Mouse (Mus musculus) cortical plate, adult 2 months (tissue): Measurements from ENCODE around the gene Emc1. TPM values are rescaled to one million over a fixed set of nuclear protein-coding genes. Genes with fewer than 3 reads are reported as not detected.
"Not testable (repeated sequence)": the region's sequence is repeated elsewhere in the genome, so short reads cannot be mapped to it uniquely, and the experiment has no call there.

ENCODE experiments used
- H3K27ac ChIP-seq: fragments of 200-500 bp; 2 replicates; pipeline ENCODE4 v1.5.1; 2012; ENCODE audit warnings: low read length, control low read depth, inconsistent platforms; ENCODE audit not compliant: insufficient read depth
- H3K4me1 ChIP-seq: fragments of 200-500 bp; 2 replicates; pipeline ENCODE4 v1.6.1; 2011; ENCODE audit warnings: low read length; ENCODE audit not compliant: control insufficient read depth, insufficient read depth
- H3K4me3 ChIP-seq: fragments of 200-500 bp; 2 replicates; pipeline ENCODE4 v1.5.1; 2011; ENCODE audit warnings: mild to moderate bottlenecking, low read length, control low read depth; ENCODE audit not compliant: insufficient read depth
- CTCF ChIP-seq: fragments of 200-500 bp; IDR thresholded peaks from 2 replicates; pipeline ENCODE4 v1.5.1; 2011; ENCODE audit warnings: mild to moderate bottlenecking, control low read depth, low read length; ENCODE audit not compliant: insufficient read depth; ENCODE audit errors: extremely low read depth
- POLR2A ChIP-seq: fragments of 200-500 bp; IDR thresholded peaks from 2 replicates; pipeline ENCODE4 v1.6.1; 2011; ENCODE audit warnings: mild to moderate bottlenecking, low read length, control low read depth; ENCODE audit not compliant: insufficient read depth; ENCODE audit errors: extremely low read depth
- polyA plus RNA-seq: library from polyadenylated mRNA; depleted of rRNA; stranded (reverse); fragments of >200 nt; gene quantifications from 2 replicates; pipeline ENCODE4 v1.2.3, GENCODE M21; 2012

Emc1 gene
- polyA plus RNA-seq, 1 experiment: 70.9 TPM

GRCm38 (mm10) chr4:139380775-139381451 is 28.5 kb downstream of the Emc1 start:
- Histone ChIP-seq H3K27ac (no peak overlapping the region), H3K4me1 (peaks cover 3% of the 10 kb centered on the region), H3K4me3 (peak overlapping the region; percentile 73)
- no peak for TF ChIP-seq POLR2A
- no peak for TF ChIP-seq CTCF

DNA sequence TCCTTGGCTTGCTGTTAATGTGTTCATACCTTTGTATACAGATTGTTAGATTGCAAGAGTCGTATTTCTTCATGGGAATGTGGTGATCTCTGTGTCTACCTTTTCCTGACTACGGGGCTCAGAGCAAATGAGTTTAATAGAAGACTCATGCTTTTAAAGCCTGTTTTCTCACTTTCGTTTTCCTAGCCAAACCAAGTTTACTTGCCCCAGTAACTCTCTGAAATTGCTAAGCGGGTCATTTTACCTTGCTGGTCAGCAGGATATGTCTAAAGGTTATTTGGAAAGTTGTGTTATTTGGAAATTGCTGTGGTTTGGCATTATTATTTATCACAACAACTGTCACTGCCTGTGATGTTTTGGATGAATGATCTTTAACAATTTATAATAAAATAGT is 29.1 kb downstream of the Emc1 start:
- no peak for TF ChIP-seq POLR2A
- TF ChIP-seq CTCF: no peak
- peaks cover 3% of the 10 kb centered on the region for H3K4me1 ChIP-seq
- no peak overlapping the region for H3K27ac ChIP-seq
- H3K4me3 ChIP-seq: peak overlapping the region; percentile 73; the same call in 1 of the 2 replicates

- H3K4me3 ChIP-seq: no peak overlapping the region; the same call in 1 of the 2 replicates
Observed at GRCm38 (mm10) chr4:139382231-139382630, 29.8 kb downstream of the Emc1 start.

GRCm38 (mm10) chr4:139385841-139386240 is 33.5 kb downstream of the Emc1 start:
- H3K27ac ChIP-seq, H3K4me3 ChIP-seq: not testable (repeated sequence)
- H3K4me1 ChIP-seq: peaks cover 10% of the 10 kb centered on the region

More at GRCm38 (mm10) chr4:139382231-139382630, 29.8 kb downstream of the Emc1 start:
- TF ChIP-seq CTCF (no peak), POLR2A (no peak)
- H3K27ac ChIP-seq: no peak overlapping the region
- peaks cover 6% of the 10 kb centered on the region for H3K4me1 ChIP-seq

DNA sequence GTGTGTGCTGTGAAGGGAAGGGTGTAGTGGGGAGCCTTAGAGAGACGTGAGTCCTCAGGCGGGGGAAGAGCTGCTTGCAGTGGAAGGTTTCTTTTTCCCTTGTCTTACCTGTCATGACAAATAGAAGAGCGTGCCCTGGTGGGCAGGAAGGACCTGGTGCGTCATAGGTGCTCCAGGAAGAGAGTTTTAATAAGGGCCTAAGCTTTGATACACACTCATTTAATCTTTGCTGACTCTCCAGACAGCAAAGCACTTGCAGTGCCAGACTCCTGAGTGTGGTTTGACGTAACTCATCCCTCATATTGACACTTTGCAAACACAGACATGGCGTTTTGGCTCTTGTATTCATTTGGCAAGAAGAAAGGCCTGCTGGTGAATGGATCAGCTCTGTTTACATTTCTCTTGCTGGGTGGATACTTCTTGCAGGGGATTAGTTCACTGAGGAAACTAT is 34.5 kb downstream of the Emc1 start:
- peak overlapping the region; percentile 25; the same call in 1 of the 2 replicates for H3K27ac ChIP-seq
- H3K4me1 ChIP-seq: peaks cover 9% of the 10 kb centered on the region
- no peak overlapping the region for H3K4me3 ChIP-seq
- TF ChIP-seq POLR2A (no peak), CTCF (no peak)

- H3K27ac ChIP-seq: no peak overlapping the region
- TF ChIP-seq CTCF: no peak
- no peak for TF ChIP-seq POLR2A
- H3K4me3 ChIP-seq: no peak overlapping the region
- H3K4me1 ChIP-seq: peaks cover 7% of the 10 kb centered on the region
Observed at GRCm38 (mm10) chr4:139389557-139389956, 37.2 kb downstream of the Emc1 start.

GRCm38 (mm10) chr4:139395431-139395830 is 43.0 kb downstream of the Emc1 start:
- no peak for TF ChIP-seq CTCF
- TF ChIP-seq POLR2A: no peak
- H3K4me1 ChIP-seq: no peaks in the 10 kb centered on the region
- no peak overlapping the region for H3K4me3 ChIP-seq
- no peak overlapping the region for H3K27ac ChIP-seq

DNA sequence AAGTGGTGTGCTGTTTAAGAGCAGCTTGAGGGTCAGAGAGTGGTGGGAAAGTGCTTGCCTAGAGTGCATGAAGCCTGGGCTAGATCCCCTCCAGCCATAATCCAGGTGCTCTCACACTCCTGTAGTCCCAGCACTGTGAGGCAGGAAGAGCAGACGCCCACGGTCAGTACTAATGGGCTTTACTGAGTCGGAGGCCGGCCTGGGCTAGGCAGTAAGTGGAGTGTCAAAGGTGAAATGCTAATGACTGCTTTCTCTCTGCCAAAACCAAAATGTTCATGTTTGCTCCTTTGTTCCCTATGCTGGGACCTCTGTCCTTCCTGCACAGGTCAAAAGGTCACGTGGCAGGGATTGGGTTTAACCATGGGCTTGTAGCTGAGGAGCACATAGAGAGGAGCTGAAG is 48.1 kb downstream of the Emc1 start:
- Histone ChIP-seq H3K27ac (no peak overlapping the region), H3K4me3 (no peak overlapping the region), H3K4me1 (no peaks in the 10 kb centered on the region)
- TF ChIP-seq POLR2A (no peak), CTCF (no peak)

DNA sequence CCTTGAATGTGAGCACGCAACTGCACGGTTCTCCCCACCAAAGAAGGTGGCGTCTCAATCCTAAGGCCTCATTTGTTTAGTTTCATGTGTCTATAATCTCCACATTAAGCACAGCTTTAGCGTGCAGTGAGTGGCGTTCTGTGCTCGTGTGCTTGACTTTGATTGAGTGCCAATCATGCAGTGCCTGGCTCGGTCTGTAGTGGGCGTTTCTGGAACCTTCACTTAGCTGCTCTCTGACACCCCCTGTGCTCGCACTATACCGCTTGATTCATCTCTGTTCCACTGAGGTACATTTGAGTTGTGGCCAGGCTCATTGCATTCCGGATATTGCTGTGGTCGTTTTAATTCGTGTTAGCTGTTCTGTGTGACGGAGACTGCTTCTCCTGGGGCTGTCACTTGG is 50.8 kb downstream of the Emc1 start:
- TF ChIP-seq POLR2A (no peak), CTCF (0 out of 2 replicates have a peak, but pooled peaks have one; percentile 8)
- Histone ChIP-seq H3K4me3 (no peak overlapping the region), H3K27ac (no peak overlapping the region), H3K4me1 (no peaks in the 10 kb centered on the region)

DNA sequence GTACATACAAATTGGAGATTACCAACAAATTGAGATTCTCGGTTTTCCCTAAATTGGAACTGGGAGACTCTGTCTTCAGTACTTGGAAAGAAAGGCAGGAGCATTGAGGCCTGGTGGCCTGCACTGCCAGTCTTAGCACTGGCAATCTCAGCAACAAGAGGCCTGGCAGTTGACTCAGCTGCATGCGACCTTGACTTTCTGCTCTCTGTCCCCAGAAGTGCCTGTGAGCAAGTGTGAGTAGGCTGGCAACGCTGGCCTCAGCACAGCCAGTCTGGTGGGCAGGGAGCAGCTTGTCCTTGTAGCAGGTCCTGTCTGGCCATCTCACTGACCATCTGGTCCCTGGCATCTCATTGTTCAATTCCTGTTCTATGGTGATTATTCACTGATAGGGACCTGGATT is 59.0 kb downstream of the Emc1 start:
- Histone ChIP-seq H3K4me1 (no peaks in the 10 kb centered on the region), H3K4me3 (no peak overlapping the region), H3K27ac (no peak overlapping the region)
- TF ChIP-seq POLR2A: no peak
- TF ChIP-seq CTCF: no peak
